Comparison of ENCODE assay signal across 27 mouse cellular contexts in genomic region chr10:116733651-116734050, GRCm38 (mm10).
DNase-seq lines count a peak whose midpoint lies in the region; ATAC-seq lines count a peak whose summit lies in the region.
"Had no signal": no experiment of that assay in that cellular context is flagged by ENCODE, and none has a peak within 500 bp of the region (broad histone marks: within the 10 kb centered on the region; RNA-seq: fewer than 3 reads in every experiment).

No protein-coding gene starts in this region.

- H3K9me3 ChIP-seq in forebrain, embryonic 11.5 days (ENCODE audit: control insufficient read depth, low read length) = no peaks in the 10 kb centered on the region
- H3K9me3 ChIP-seq: forebrain, embryonic 10.5 days; heart, embryonic 12.5 days; hindbrain, embryonic 10.5 days; hindbrain, embryonic 15.5 days; limb, embryonic 12.5 days; liver, embryonic 15.5 days; stomach, embryonic 15.5 days had no signal

- intact Hi-C loops in heart, postnatal 10 days (cut with DNase I) = no loop called here

- peaks cover 4% of the 10 kb centered on the region for H3K4me1 ChIP-seq in brown adipose tissue, adult 24 weeks (ENCODE audit: control insufficient read depth, insufficient read depth, insufficient read length, low read length)
- H3K4me1 ChIP-seq in forebrain, embryonic 11.5 days (replicated peaks; ENCODE audit: control insufficient read depth, insufficient read depth, low read length) = no peaks in the 10 kb centered on the region
- H3K4me1 ChIP-seq: hindbrain, embryonic 10.5 days; hindbrain, embryonic 15.5 days; liver, embryonic 15.5 days; stomach, embryonic 15.5 days had no signal

- no peak overlapping the region for H3K4me3 ChIP-seq in brown adipose tissue, adult 24 weeks (ENCODE audit: insufficient read depth, low read depth, low read length)
- H3K4me3 ChIP-seq in forebrain, embryonic 11.5 days (ENCODE audit: low read depth, low read length) = no peak overlapping the region
- H3K4me3 ChIP-seq: forebrain, embryonic 10.5 days; heart, embryonic 12.5 days; hindbrain, embryonic 10.5 days; hindbrain, embryonic 15.5 days; left cerebral cortex, adult 2 months; limb, embryonic 12.5 days; liver, embryonic 15.5 days; stomach, embryonic 15.5 days had no signal

- no peaks in the 10 kb centered on the region for H3K27me3 ChIP-seq in forebrain, embryonic 11.5 days (ENCODE audit: control insufficient read depth, insufficient read depth, low read length)
- H3K27me3 ChIP-seq: heart, embryonic 12.5 days; hindbrain, embryonic 15.5 days; limb, embryonic 12.5 days; stomach, embryonic 15.5 days had no signal

- H3K9ac ChIP-seq in forebrain, embryonic 11.5 days (ENCODE audit: low read length) = no peak overlapping the region
- H3K9ac ChIP-seq: heart, embryonic 12.5 days; hindbrain, embryonic 15.5 days; limb, embryonic 12.5 days; liver, embryonic 15.5 days; lung, embryonic 14.5 days; stomach, embryonic 15.5 days had no signal

- 85% methylated on average over 7 of the region's 7 CpGs for WGBS in forebrain, embryonic 11.5 days

- H3K27ac ChIP-seq in brown adipose tissue, adult 24 weeks (replicated peaks; ENCODE audit: low read depth, low read length) = peak overlapping the region; percentile 57; the same call in 1 of the 2 replicates
- no peak overlapping the region for H3K27ac ChIP-seq in forebrain, embryonic 11.5 days (ENCODE audit: low read depth, low read length)
- H3K27ac ChIP-seq: forebrain, embryonic 10.5 days; hindbrain, embryonic 10.5 days; hindbrain, embryonic 15.5 days; limb, embryonic 12.5 days; liver, embryonic 15.5 days; stomach, embryonic 15.5 days had no signal

- H3K4me2 ChIP-seq in forebrain, embryonic 11.5 days (ENCODE audit: low read depth, low read length, severe bottlenecking) = no peak overlapping the region
- H3K4me2 ChIP-seq: heart, embryonic 12.5 days; hindbrain, embryonic 15.5 days; limb, embryonic 12.5 days; liver, embryonic 15.5 days; lung, embryonic 14.5 days; midbrain, embryonic 11.5 days; stomach, embryonic 15.5 days had no signal

- DNase-seq in adrenal gland, postnatal 14 days = peak; percentile 12
- no peak for DNase-seq in adrenal gland, postnatal 4 days (ENCODE audit: low spot score in 2 of 2)
- peak; percentile 36 for DNase-seq in urinary bladder, postnatal 14 days (ENCODE audit: low spot score)
- DNase-seq in urinary bladder, adult 2 months (ENCODE audit: low spot score) = no peak
- DNase-seq in forebrain, embryonic 11.5 days (ENCODE audit: low spot score) = no peak
- DNase-seq in heart, postnatal 10 days = no peak
- DNase-seq: adrenal gland, postnatal 25 days; cerebellum, adult 9-10 months; cerebellum, postnatal 36 days; gastrocnemius, postnatal 10 days; kidney, adult 11 months; kidney, postnatal 14 days; lung, embryonic 14.5 days; lung, postnatal 36 days; right cerebral cortex, postnatal 14 days had no signal

- no peaks in the 10 kb centered on the region for H3K36me3 ChIP-seq in forebrain, embryonic 11.5 days (ENCODE audit: control insufficient read depth, insufficient read depth, low read length)
- H3K36me3 ChIP-seq: forebrain, embryonic 10.5 days; heart, embryonic 12.5 days; hindbrain, embryonic 10.5 days; hindbrain, embryonic 15.5 days; limb, embryonic 12.5 days; liver, embryonic 15.5 days; stomach, embryonic 15.5 days had no signal

- ATAC-seq in forebrain, embryonic 11.5 days (replicated peaks; ENCODE audit: low FRiP score) = no peak
- ATAC-seq: forebrain, embryonic 16.5 days; inflammation-experienced regulatory T-cells, adult 6 months had no signal

Comparison
In these comparisons a context has a peak if more than half of its experiments do, and no peak if none do; other contexts are left out.
1. DNase-seq: peak in adrenal gland, postnatal 14 days (single experiment) and urinary bladder, postnatal 14 days (single experiment); none in adrenal gland, postnatal 4 days (0 of 2), urinary bladder, adult 2 months (single experiment), forebrain, embryonic 11.5 days (single experiment) and heart, postnatal 10 days (0 of 2).